Mouse (Mus musculus) lung, postnatal 10 days (tissue): Measurements from ENCODE around the gene Tyw1.
"Not testable (repeated sequence)": the region's sequence is repeated elsewhere in the genome, so short reads cannot be mapped to it uniquely, and the experiment has no call there.

Source experiments
- DNase-seq: peaks from one replicate; pipeline ENCODE4 v3.0.0; 2021

Tyw1 gene

GRCm38 (mm10) chr5:130255017-130255720 lies at the start of gene Tyw1, which contains the start of gene Sbds:
Gene Tyw1, plus strand, starts transcription at chr5:130255619.
Gene Sbds, minus strand, starts transcription at chr5:130255530.
- peak; percentile 99 for DNase-seq

- DNase-seq: peak; percentile 41
These were observed 48.1 kb upstream of the Tyw1 start for GRCm38 (mm10) chr5:130207299-130207698.

- DNase-seq: no peak
These were observed 42.5 kb upstream of the Tyw1 start for GRCm38 (mm10) chr5:130212956-130213355.

GRCm38 (mm10) chr5:130216781-130217180 lies 38.6 kb upstream of the Tyw1 start, which contains the start of gene Tmem248:
Gene Tmem248, plus strand, starts transcription at chr5:130217081.
- no peak for DNase-seq

GRCm38 (mm10) chr5:130217406-130217805 lies 38.0 kb upstream of the Tyw1 start:
- DNase-seq: peak; percentile 36

GRCm38 (mm10) chr5:130218336-130218735 lies 37.1 kb upstream of the Tyw1 start:
- no peak for DNase-seq

- no peak for DNase-seq
These were observed 34.1 kb upstream of the Tyw1 start for GRCm38 (mm10) chr5:130221316-130221715.

GRCm38 (mm10) chr5:130221760-130222145 lies 33.7 kb upstream of the Tyw1 start:
- no peak for DNase-seq

GRCm38 (mm10) chr5:130222146-130223004 lies 33.0 kb upstream of the Tyw1 start:
- peak; percentile 96 for DNase-seq

- no peak for DNase-seq
These were observed 28.6 kb upstream of the Tyw1 start for GRCm38 (mm10) chr5:130226790-130227189.

GRCm38 (mm10) chr5:130228120-130228519 lies 27.3 kb upstream of the Tyw1 start:
- peak; percentile 16 for DNase-seq

GRCm38 (mm10) chr5:130236302-130236701 lies 19.1 kb upstream of the Tyw1 start:
- no peak for DNase-seq

GRCm38 (mm10) chr5:130239236-130239635 lies 16.2 kb upstream of the Tyw1 start:
- DNase-seq: no peak

GRCm38 (mm10) chr5:130239856-130240255 lies 15.6 kb upstream of the Tyw1 start:
- no peak for DNase-seq

- no peak for DNase-seq
These were observed 14.0 kb upstream of the Tyw1 start for GRCm38 (mm10) chr5:130241426-130241825.

GRCm38 (mm10) chr5:130247823-130248222 lies 7.6 kb upstream of the Tyw1 start:
- peak; percentile 26 for DNase-seq

GRCm38 (mm10) chr5:130254164-130255016 lies 1.0 kb upstream of the Tyw1 start:
- peak; percentile 68 for DNase-seq

GRCm38 (mm10) chr5:130255799-130256525 lies 543 bp downstream of the Tyw1 start:
- not testable (repeated sequence) for DNase-seq

GRCm38 (mm10) chr5:130256678-130257271 lies 1.4 kb downstream of the Tyw1 start:
- DNase-seq: peak; percentile 99

- no peak for DNase-seq
These were observed 1.9 kb downstream of the Tyw1 start for GRCm38 (mm10) chr5:130257303-130257702.

GRCm38 (mm10) chr5:130263454-130263853 lies 8.0 kb downstream of the Tyw1 start:
- no peak for DNase-seq
